Mouse (Mus musculus): ENCODE results near the gene Dach1. TPM values are rescaled to one million over a fixed set of nuclear protein-coding genes. Genes with fewer than 3 reads are reported as not detected.

Gene Dach1
- polyA plus RNA-seq, 1 experiment from 2014 or later, result 24.8 TPM

DNA sequence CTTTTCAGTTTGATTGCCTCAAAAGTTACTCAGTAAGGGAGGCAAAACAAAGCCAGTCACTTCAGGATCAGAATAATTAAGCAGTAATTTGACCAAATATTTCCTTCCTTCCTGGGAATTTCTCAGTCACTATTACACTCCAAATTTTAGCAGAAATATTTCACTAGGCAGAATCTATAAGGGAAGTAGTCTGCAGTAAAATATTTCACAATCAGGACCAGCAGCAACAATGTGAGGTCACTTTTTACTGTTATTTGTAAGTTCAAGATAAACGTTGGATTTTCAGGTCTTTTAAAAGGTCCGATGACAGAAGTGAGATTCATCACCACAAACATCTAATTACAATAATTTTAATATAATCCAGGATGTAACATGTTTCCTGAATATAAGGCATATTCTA is 82.2 kb downstream of the Dach1 start:
- ATAC-seq (ENCODE audit: low read depth), result no peak
- Histone ChIP-seq H3K36me3 (ENCODE audit: control insufficient read depth, insufficient read depth, low read length) (no peaks in the 10 kb centered on the region), H3K4me3 (ENCODE audit: low read depth, low read length) (no peak overlapping the region), H3K27me3 (ENCODE audit: control insufficient read depth, insufficient read depth, low read length) (no peaks in the 10 kb centered on the region), H3K27ac (ENCODE audit: low read depth, low read length) (no peak overlapping the region), H3K9ac (replicated peaks; ENCODE audit: low read depth, low read length) (no peak overlapping the region), H3K4me2 (ENCODE audit: low read depth, low read length) (no peak overlapping the region), H3K4me1 (ENCODE audit: control insufficient read depth, insufficient read depth, low read length) (0 out of 2 replicates have a peak, but pooled peaks cover 3% of the 10 kb centered on the region), H3K9me3 (ENCODE audit: control insufficient read depth, low read length) (no peaks in the 10 kb centered on the region)
- 83% methylated on average over 2 of the region's 2 CpGs for WGBS

DNA sequence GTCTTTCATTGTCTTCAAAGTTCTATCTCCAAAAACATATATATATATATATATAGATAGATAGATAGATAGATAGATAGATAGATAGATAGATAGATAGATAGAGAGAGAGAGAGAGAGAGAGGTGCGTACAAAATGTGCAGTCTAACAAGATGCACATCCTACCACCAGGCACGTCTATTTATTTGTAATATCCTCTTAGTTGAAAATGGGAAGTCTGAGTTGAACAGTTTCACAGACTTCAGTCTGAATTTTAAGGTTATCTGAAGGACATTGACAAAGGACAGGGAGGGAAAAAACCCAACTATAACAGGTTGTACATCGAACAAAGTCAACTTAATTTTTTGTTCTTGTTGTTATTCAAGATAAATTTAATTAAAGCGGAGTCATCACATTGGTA is 82.8 kb downstream of the Dach1 start:
- Histone ChIP-seq H3K9me3 (ENCODE audit: control insufficient read depth, low read length) (no peaks in the 10 kb centered on the region), H3K4me1 (ENCODE audit: control insufficient read depth, insufficient read depth, low read length) (0 out of 2 replicates have a peak, but pooled peaks cover 3% of the 10 kb centered on the region), H3K36me3 (ENCODE audit: control insufficient read depth, insufficient read depth, low read length) (no peaks in the 10 kb centered on the region), H3K27me3 (ENCODE audit: control insufficient read depth, insufficient read depth, low read length) (no peaks in the 10 kb centered on the region), H3K4me2 (ENCODE audit: low read depth, low read length) (no peak overlapping the region), H3K27ac (ENCODE audit: low read depth, low read length) (no peak overlapping the region), H3K4me3 (ENCODE audit: low read depth, low read length) (no peak overlapping the region), H3K9ac (replicated peaks; ENCODE audit: low read depth, low read length) (no peak overlapping the region)
- WGBS, result 88% methylated on average over 4 of the region's 4 CpGs
- ATAC-seq (ENCODE audit: low read depth), result no peak

DNA sequence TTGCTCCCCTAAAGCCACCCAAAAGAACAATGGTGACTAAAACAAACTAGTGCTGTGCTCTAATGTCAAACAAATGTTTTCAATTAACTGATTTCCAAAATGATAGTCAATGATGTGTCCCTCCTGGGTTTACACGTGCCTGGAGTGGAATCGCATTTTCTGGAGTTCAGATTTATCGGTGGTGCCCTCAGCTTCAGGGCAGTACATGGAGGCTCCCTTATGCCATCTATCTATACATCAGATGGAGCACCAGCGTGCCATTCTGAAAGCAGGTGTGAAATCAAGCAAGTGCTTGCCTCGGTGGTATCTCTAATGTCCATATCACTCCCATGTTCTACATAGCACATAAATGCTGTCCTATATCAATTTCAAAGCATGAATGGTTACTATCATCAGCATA is 84.4 kb downstream of the Dach1 start:
- no peak overlapping the region for H3K4me3 ChIP-seq (ENCODE audit: low read depth, low read length)
- H3K27me3 ChIP-seq (ENCODE audit: control insufficient read depth, insufficient read depth, low read length), result no peaks in the 10 kb centered on the region
- no peak for ATAC-seq (ENCODE audit: low read depth)
- no peak overlapping the region for H3K9ac ChIP-seq (replicated peaks; ENCODE audit: low read depth, low read length)
- no peaks in the 10 kb centered on the region for H3K36me3 ChIP-seq (ENCODE audit: control insufficient read depth, insufficient read depth, low read length)
- WGBS, result 57% methylated on average over 5 of the region's 5 CpGs
- no peaks in the 10 kb centered on the region for H3K9me3 ChIP-seq (ENCODE audit: control insufficient read depth, low read length)
- 0 out of 2 replicates have a peak, but pooled peaks cover 3% of the 10 kb centered on the region for H3K4me1 ChIP-seq (ENCODE audit: control insufficient read depth, insufficient read depth, low read length)
- H3K4me2 ChIP-seq (ENCODE audit: low read depth, low read length), result no peak overlapping the region
- no peak overlapping the region for H3K27ac ChIP-seq (ENCODE audit: low read depth, low read length)

DNA sequence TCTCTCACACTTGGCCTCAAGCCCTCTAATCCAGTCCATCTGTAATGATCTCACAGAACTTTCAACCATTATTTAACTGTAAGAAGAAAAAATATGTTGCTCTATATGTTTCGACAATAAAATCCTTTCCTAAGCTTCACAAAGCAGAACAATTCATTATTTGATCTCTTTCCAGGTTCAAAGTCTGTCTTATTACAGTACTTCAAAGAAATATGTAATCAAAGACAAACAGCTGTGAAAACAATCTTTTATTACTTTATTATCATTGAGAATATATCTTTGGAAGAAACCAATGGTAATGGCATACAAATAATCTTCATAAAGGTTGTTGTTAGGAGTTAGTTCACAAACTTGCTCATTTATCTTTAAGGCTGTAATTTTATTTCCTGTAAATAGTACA is 84.8 kb downstream of the Dach1 start:
- Histone ChIP-seq H3K4me3 (ENCODE audit: low read depth, low read length) (no peak overlapping the region), H3K4me1 (ENCODE audit: control insufficient read depth, insufficient read depth, low read length) (0 out of 2 replicates have a peak, but pooled peaks cover 3% of the 10 kb centered on the region), H3K27ac (ENCODE audit: low read depth, low read length) (no peak overlapping the region), H3K9ac (replicated peaks; ENCODE audit: low read depth, low read length) (no peak overlapping the region), H3K27me3 (ENCODE audit: control insufficient read depth, insufficient read depth, low read length) (no peaks in the 10 kb centered on the region), H3K4me2 (ENCODE audit: low read depth, low read length) (no peak overlapping the region), H3K36me3 (ENCODE audit: control insufficient read depth, insufficient read depth, low read length) (no peaks in the 10 kb centered on the region), H3K9me3 (ENCODE audit: control insufficient read depth, low read length) (no peaks in the 10 kb centered on the region)
- ATAC-seq (ENCODE audit: low read depth), result no peak
- WGBS, result 76% methylated on average over 1 of the region's 1 CpGs

DNA sequence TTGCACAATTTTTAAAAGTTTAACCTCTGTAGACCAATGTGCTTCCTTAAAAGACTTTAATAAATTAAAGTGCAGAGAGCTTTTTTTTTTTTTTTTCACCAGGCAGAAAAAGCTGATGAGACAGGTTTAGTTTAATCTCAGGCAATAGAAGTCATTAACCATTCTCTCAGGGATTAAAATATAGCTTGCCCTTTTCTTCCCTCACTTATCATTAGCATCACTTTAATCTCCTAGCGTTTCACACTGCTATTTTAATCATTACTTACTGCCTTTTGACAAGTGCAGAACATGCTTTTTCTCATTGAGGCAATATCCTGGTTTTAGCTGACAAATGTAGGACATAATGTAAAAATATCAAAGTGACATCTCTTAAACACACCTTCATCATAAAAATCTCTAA is 86.1 kb downstream of the Dach1 start:
- WGBS, result 14% methylated on average over 1 of the region's 1 CpGs

DNA sequence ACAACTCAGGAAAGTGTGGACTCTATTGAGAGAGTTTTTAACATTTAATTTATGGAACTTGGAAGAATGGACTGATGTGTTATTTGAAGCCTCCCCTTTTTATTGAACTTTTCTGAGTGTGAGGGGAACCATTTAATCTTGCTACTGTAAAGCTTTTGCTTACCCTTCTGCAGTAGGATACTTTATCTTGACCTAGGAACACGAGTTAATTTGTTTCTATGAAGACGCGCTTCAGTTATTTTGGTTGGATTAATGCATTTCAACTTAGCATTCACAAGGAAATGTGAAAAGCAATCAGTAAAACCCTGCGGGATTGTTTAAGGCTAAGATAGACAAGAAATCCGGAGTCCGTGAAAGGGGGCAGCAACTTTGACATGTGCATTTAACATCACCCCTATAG is 89.6 kb downstream of the Dach1 start:
- H3K9ac ChIP-seq (replicated peaks; ENCODE audit: low read depth, low read length), result no peak overlapping the region
- H3K4me3 ChIP-seq (ENCODE audit: low read depth, low read length), result no peak overlapping the region
- H3K4me1 ChIP-seq (ENCODE audit: control insufficient read depth, insufficient read depth, low read length), result 0 out of 2 replicates have a peak, but pooled peaks cover under 1% of the 10 kb centered on the region
- no peak overlapping the region for H3K4me2 ChIP-seq (ENCODE audit: low read depth, low read length)
- H3K27ac ChIP-seq (ENCODE audit: low read depth, low read length), result no peak overlapping the region
- H3K36me3 ChIP-seq (ENCODE audit: control insufficient read depth, insufficient read depth, low read length), result no peaks in the 10 kb centered on the region
- no peaks in the 10 kb centered on the region for H3K27me3 ChIP-seq (ENCODE audit: control insufficient read depth, insufficient read depth, low read length)
- H3K9me3 ChIP-seq (ENCODE audit: control insufficient read depth, low read length), result no peaks in the 10 kb centered on the region
- ATAC-seq (ENCODE audit: low read depth), result no peak
- WGBS, result 67% methylated on average over 6 of the region's 6 CpGs

More for the DNA sequence above, 86.1 kb downstream of the Dach1 start:
- Histone ChIP-seq H3K4me3 (ENCODE audit: low read depth, low read length) (no peak overlapping the region), H3K9ac (replicated peaks; ENCODE audit: low read depth, low read length) (no peak overlapping the region), H3K27ac (ENCODE audit: low read depth, low read length) (no peak overlapping the region), H3K4me1 (ENCODE audit: control insufficient read depth, insufficient read depth, low read length) (0 out of 2 replicates have a peak, but pooled peaks cover 3% of the 10 kb centered on the region), H3K27me3 (ENCODE audit: control insufficient read depth, insufficient read depth, low read length) (no peaks in the 10 kb centered on the region), H3K36me3 (ENCODE audit: control insufficient read depth, insufficient read depth, low read length) (no peaks in the 10 kb centered on the region), H3K9me3 (ENCODE audit: control insufficient read depth, low read length) (no peaks in the 10 kb centered on the region), H3K4me2 (ENCODE audit: low read depth, low read length) (no peak overlapping the region)
- no peak for ATAC-seq (ENCODE audit: low read depth)

DNA sequence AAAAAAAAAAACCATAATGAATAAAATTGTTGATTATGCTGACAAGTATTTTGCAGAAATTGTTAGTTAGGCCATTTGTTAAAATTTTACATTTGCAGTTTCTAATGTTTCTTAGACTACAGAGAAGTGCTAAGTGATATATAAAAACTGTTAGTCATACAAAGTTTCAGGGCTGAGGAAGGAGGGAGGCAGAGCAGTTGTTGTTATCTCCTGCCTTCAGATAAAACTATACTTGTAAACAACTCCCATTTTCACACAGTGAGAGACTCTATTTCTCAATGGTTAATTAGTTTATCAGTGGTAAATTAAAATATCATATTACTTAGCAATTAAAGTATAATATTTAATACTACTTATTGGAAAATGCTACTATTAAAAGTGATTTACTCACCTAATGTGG is 91.6 kb downstream of the Dach1 start:
- ATAC-seq (ENCODE audit: low read depth), result no peak
- no peak overlapping the region for H3K4me2 ChIP-seq (ENCODE audit: low read depth, low read length)
- no peaks in the 10 kb centered on the region for H3K36me3 ChIP-seq (ENCODE audit: control insufficient read depth, insufficient read depth, low read length)
- H3K4me1 ChIP-seq (ENCODE audit: control insufficient read depth, insufficient read depth, low read length), result peaks cover under 1% of the 10 kb centered on the region; the same call in 1 of the 2 replicates
- no peak overlapping the region for H3K4me3 ChIP-seq (ENCODE audit: low read depth, low read length)
- no peak overlapping the region for H3K9ac ChIP-seq (replicated peaks; ENCODE audit: low read depth, low read length)
- no peaks in the 10 kb centered on the region for H3K27me3 ChIP-seq (ENCODE audit: control insufficient read depth, insufficient read depth, low read length)
- no peak overlapping the region for H3K27ac ChIP-seq (ENCODE audit: low read depth, low read length)
- no peaks in the 10 kb centered on the region for H3K9me3 ChIP-seq (ENCODE audit: control insufficient read depth, low read length)

DNA sequence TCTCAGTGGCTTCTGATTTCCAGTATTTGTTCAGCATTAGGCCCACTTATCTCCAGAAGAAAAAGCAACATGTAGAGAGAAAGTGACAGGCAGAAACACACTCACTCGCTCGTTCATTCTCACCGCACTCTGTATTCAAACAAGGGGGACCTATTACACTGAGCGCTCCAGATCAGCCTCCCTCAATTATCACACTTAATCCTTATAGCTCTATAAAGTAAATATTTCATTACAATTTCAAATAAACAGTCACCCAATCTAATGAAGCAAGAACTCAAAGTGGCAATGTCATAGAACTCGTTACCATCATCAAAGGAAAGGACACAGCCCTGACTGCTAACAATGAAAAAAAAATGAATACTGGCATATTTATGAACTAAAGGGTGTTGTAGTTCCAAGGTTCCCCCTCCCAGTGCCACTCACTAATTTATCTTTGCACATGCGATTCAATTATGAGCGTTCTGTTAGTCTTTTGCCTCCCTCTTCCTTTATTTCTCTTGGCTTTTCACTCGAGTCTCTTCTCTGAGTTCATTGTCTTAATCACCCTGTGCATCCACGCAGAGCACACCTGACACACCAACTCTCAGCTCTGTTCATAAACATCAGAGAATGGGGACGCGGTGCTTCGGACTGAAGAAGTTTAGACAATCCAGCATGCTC is 96.0 kb downstream of the Dach1 start:
- H3K9ac ChIP-seq (replicated peaks; ENCODE audit: low read depth, low read length), result no peak overlapping the region
- H3K27ac ChIP-seq (ENCODE audit: low read depth, low read length), result no peak overlapping the region; the same call in 1 of the 2 replicates
- no peaks in the 10 kb centered on the region for H3K27me3 ChIP-seq (ENCODE audit: control insufficient read depth, insufficient read depth, low read length)
- no peaks in the 10 kb centered on the region for H3K36me3 ChIP-seq (ENCODE audit: control insufficient read depth, insufficient read depth, low read length)
- no peaks in the 10 kb centered on the region for H3K9me3 ChIP-seq (ENCODE audit: control insufficient read depth, low read length)
- ATAC-seq (ENCODE audit: low read depth), result peak; percentile 50; the same call in 1 of the 2 replicates
- whole genome bisulfite sequencing, result 31% methylated on average over 12 of the region's 12 CpGs
- peaks cover 16% of the 10 kb centered on the region for H3K4me1 ChIP-seq (ENCODE audit: control insufficient read depth, insufficient read depth, low read length)
- H3K4me2 ChIP-seq (ENCODE audit: low read depth, low read length), result peak overlapping the region; percentile 38
- H3K4me3 ChIP-seq (ENCODE audit: low read depth, low read length), result peak overlapping the region; percentile 10; the same call in 1 of the 2 replicates

DNA sequence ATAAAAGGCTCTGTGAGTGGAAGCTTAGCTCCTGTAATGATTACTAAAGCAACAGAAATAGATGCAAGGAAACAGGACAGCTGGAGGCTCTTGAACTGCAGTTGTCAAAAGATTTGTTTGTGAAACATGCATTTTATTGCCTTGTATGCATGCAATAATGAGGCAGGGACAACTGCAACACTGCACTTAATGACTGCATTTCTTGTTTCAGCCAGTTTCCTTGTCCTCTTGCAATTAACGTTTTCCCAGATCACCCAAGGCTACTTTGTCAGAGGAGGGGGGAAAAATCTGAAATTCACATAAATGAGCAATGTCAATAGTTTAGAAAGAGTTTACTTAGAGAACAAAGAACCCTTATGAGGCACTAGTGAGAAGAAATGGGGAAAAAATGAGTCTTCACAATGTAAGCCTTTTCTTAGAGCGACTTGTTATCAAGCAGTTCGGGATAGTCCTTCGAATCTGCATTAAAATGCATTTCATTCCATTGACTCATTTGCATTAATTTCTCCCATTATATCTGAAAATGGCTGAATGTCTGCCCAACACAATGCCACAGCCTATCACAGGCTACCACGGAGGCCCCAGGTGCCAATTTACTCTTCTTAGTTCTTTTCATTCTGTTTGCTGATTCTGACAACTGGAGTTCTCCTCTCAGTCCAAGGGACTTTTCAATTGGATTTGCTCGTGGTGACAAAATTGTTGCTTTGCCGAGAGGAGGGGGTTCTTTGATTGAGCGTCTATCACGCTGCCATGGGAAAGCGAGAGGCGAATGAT is 96.7 kb downstream of the Dach1 start:
- Histone ChIP-seq H3K27ac (ENCODE audit: low read depth, low read length) (peak overlapping the region; percentile 46; the same call in 1 of the 2 replicates), H3K4me1 (ENCODE audit: control insufficient read depth, insufficient read depth, low read length) (peaks cover 16% of the 10 kb centered on the region), H3K4me2 (ENCODE audit: low read depth, low read length) (peak overlapping the region; percentile 38), H3K9me3 (ENCODE audit: control insufficient read depth, low read length) (no peaks in the 10 kb centered on the region), H3K9ac (replicated peaks; ENCODE audit: low read depth, low read length) (no peak overlapping the region), H3K27me3 (ENCODE audit: control insufficient read depth, insufficient read depth, low read length) (no peaks in the 10 kb centered on the region), H3K36me3 (ENCODE audit: control insufficient read depth, insufficient read depth, low read length) (no peaks in the 10 kb centered on the region), H3K4me3 (ENCODE audit: low read depth, low read length) (peak overlapping the region; percentile 10; the same call in 1 of the 2 replicates)
- WGBS, result 8% methylated on average over 11 of the region's 11 CpGs
- peak; percentile 57 for ATAC-seq (ENCODE audit: low read depth)
